Mouse (Mus musculus): ENCODE data around the gene Vmn2r4.

- TF ChIP-seq GATA1 (IDR thresholded peaks at IDR 0.05; ENCODE audit: low read length) (no peak), TAL1 (IDR thresholded peaks at IDR 0.05; ENCODE audit: low read length) (no peak)
These were observed 55.7 kb downstream of the Vmn2r4 start for GRCm38 (mm10) chr3:64359286-64360035.
